Mouse (Mus musculus) G1E (cell line): Measurements from ENCODE around the gene Ccser1. TPM values are rescaled to one million over a fixed set of nuclear protein-coding genes. Genes with fewer than 3 reads are reported as not detected.

Source experiments
- ATAC-seq: 2 replicates; pipeline ENCODE4 v1.8.0; 2016; ENCODE audit warnings: mild to moderate bottlenecking; ENCODE audit not compliant: insufficient number of reproducible peaks, poor library complexity, low FRiP score, severe bottlenecking; ENCODE audit errors: extremely low read depth
- DNase-seq: peaks from one replicate; pipeline ENCODE4 v3.0.0; 2012; ENCODE audit warnings: low spot score
- H3K27me3 ChIP-seq: 2 replicates; pipeline ENCODE4 v1.6.1; 2012; ENCODE audit warnings: mild to moderate bottlenecking, low read length, inconsistent platforms; ENCODE audit not compliant: insufficient read depth
- H3K36me3 ChIP-seq: replicated peaks from 2 replicates; pipeline ENCODE3; 2012; ENCODE audit warnings: mild to moderate bottlenecking, inconsistent platforms
- H3K4me1 ChIP-seq: 2 replicates; pipeline ENCODE4 v1.6.1; 2012; ENCODE audit warnings: low read depth, low read length, inconsistent platforms, mixed read lengths; ENCODE audit not compliant: insufficient read depth
- H3K4me3 ChIP-seq: 2 replicates; pipeline ENCODE4 v1.5.1; 2012; ENCODE audit warnings: low read depth, mild to moderate bottlenecking, inconsistent platforms, low read length, moderate library complexity, mixed read lengths
- H3K9me3 ChIP-seq: replicated peaks from 2 replicates; pipeline ENCODE4 v1.6.1; 2012; ENCODE audit warnings: inconsistent platforms
- CTCF ChIP-seq: IDR thresholded peaks from 2 replicates; pipeline ENCODE4 v1.5.1; 2012; ENCODE audit warnings: low read depth, low read length, inconsistent platforms, mixed read lengths
- GATA1 ChIP-seq: IDR thresholded peaks from 2 replicates; pipeline ENCODE4 v1.6.1; 2012; ENCODE audit warnings: borderline replicate concordance, low read length, inconsistent platforms, mixed read lengths
- GATA2 ChIP-seq: IDR thresholded peaks from 2 replicates; pipeline ENCODE4 v1.6.1; 2012; ENCODE audit warnings: low read depth, low read length, inconsistent platforms, borderline replicate concordance
- POLR2AphosphoS5 ChIP-seq: IDR thresholded peaks from 2 replicates; pipeline ENCODE4 v1.6.1; 2012; ENCODE audit warnings: low read depth, low read length, inconsistent platforms; ENCODE audit not compliant: insufficient replicate concordance
- TAL1 ChIP-seq: conservative IDR thresholded peaks from 2 replicates; pipeline ENCODE4 v1.6.1; 2012; ENCODE audit warnings: low read depth, low read length, inconsistent platforms, mixed read lengths
- polyA plus RNA-seq: library from polyadenylated mRNA; stranded (reverse); fragments of >175 nt; gene quantifications from 2 replicates; pipeline ENCODE4 v1.2.3, GENCODE M21; 2012
- total RNA-seq, 2 experiments: library from RNA; stranded (forward) in 1 of 2; stranded (reverse) in 1 of 2; fragments of 200-1000 nt in 1 of 2; fragments of >200 nt in 1 of 2; fragmentation: Nextera tagmentation in 1 of 2; gene quantifications; 2 replicates each; pipeline ENCODE4 v1.2.3; 2014 to 2017

Gene Ccser1
- total and polyA plus RNA-seq, 3 experiments: 0.11 TPM; not detected in 2

DNA sequence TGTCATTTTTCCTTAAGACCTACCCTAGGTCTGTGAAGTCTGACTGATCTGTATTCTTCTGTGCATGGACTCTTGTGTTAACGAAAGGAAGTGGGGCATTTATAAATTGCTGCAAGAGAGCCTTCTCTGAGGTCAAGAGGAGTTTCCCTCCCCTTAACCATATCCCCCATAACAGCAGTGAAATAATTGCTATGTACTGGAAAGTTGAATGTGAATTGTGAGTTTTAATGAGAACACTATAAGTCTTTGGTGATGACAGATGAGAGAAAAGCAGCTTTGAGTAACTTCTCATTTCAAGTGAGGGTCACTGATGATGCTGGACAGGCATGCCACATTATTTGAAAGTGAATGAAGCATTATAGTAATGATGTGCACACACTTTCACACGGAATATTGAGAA, 585.7 kb downstream of the Ccser1 start:
- ATAC-seq (no peak), DNase-seq (no peak)
- Histone ChIP-seq H3K4me1 (no peaks in the 10 kb centered on the region), H3K27me3 (no peaks in the 10 kb centered on the region), H3K9me3 (no peaks in the 10 kb centered on the region), H3K36me3 (no peaks in the 10 kb centered on the region), H3K4me3 (no peak overlapping the region)
- TF ChIP-seq CTCF: no peak

DNA sequence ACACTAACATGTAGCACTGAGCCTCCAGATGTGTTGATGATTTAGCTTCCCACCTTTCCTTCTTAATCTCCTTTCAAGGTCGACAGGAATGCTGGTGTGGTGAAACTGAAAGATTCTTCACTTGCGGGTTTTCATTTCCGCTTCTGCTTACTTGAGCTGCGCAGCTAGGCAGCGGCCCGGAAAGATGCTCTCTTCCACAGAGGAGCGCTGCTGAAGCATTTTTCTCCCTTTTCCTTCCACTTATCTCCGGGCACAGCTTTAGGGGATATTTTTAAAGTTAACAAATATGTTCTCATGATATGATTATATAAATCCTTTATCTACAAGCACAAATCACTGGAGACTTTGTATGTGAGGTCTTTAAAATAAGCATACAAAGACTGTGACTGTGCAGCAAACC, 587.0 kb downstream of the Ccser1 start:
- no peaks in the 10 kb centered on the region for H3K9me3 ChIP-seq
- no peak overlapping the region for H3K4me3 ChIP-seq
- DNase-seq: no peak
- ATAC-seq: no peak
- H3K27me3 ChIP-seq: no peaks in the 10 kb centered on the region
- no peaks in the 10 kb centered on the region for H3K4me1 ChIP-seq
- TF ChIP-seq GATA2 (no peak), POLR2AphosphoS5 (no peak)
- no peaks in the 10 kb centered on the region for H3K36me3 ChIP-seq

DNA sequence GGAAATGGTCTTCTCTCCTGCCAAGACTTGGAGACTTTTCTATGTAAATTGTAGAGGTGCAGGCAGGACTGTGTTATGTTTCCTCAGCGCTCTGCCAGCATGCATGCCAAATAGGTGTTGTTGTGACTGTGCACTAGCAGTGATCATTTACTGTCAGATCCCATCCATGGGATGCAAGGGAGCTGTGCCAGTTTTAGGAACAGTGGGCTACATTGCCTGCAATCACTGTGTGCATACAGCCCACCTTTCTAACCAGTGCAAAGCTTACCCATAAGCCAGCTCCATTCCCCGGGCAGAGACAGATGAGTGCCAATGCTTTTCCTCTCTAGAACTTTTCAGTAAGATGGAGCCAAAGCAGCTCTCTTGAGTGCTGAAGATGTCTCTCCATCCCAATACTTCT, 606.6 kb downstream of the Ccser1 start:
- no peak overlapping the region for H3K4me3 ChIP-seq
- H3K4me1 ChIP-seq: no peaks in the 10 kb centered on the region
- TF ChIP-seq GATA1: no peak
- TF ChIP-seq CTCF: no peak
- no peak for TF ChIP-seq TAL1
- no peak for TF ChIP-seq GATA2
- TF ChIP-seq POLR2AphosphoS5: no peak
- no peak for ATAC-seq
- DNase-seq: no peak
- no peaks in the 10 kb centered on the region for H3K36me3 ChIP-seq
- H3K27me3 ChIP-seq: no peaks in the 10 kb centered on the region
- no peaks in the 10 kb centered on the region for H3K9me3 ChIP-seq

DNA sequence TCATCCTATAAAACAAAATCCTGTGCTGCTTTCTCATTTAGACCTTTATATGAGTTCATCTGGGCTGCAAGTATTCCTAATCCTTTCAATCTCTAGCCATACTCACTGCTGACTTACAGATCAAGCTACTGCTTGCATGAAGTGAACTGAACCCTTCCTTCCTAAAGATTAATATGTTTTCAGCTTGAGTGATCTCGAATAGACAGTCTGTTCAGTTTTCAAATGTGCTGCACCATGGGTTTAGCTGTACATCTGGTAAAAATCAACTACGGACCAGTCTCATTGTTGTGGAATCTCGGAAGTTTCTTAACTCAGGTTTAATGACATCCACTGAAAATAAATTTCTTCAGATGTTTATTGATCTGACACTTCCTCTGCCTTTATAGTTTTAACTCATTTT, 620.8 kb downstream of the Ccser1 start:
- ATAC-seq (no peak), DNase-seq (no peak)
- Histone ChIP-seq H3K36me3 (no peaks in the 10 kb centered on the region), H3K4me3 (no peak overlapping the region), H3K9me3 (no peaks in the 10 kb centered on the region), H3K4me1 (no peaks in the 10 kb centered on the region), H3K27me3 (no peaks in the 10 kb centered on the region)
- TF ChIP-seq POLR2AphosphoS5: no peak
- no peak for TF ChIP-seq GATA2
- no peak for TF ChIP-seq CTCF
- TF ChIP-seq GATA1: no peak
- TF ChIP-seq TAL1: no peak

DNA sequence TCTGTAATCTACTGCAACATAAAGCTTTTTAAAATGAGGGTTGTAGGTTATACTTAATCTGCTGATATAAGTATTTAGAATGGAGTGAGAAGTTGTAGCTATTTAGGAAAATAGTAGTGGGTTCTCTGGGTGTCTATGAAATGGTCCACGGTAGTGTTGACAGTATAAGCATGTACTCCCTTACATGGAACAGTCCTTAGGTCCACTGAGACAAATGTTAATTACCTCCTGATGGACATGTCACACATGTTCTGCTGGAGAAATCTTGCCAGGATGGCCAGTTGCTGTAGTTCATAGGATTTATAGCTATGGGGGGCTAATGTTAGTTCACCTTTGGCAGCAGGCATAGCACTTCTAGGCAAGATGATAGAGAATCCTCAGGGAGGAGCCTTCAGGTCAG, 625.4 kb downstream of the Ccser1 start:
- TF ChIP-seq GATA1: no peak
- no peak for TF ChIP-seq GATA2
- no peak for TF ChIP-seq POLR2AphosphoS5
- no peak for TF ChIP-seq CTCF
- TF ChIP-seq TAL1: no peak
- ATAC-seq: no peak
- DNase-seq: no peak
- Histone ChIP-seq H3K4me1 (no peaks in the 10 kb centered on the region), H3K4me3 (no peak overlapping the region), H3K27me3 (no peaks in the 10 kb centered on the region), H3K36me3 (no peaks in the 10 kb centered on the region), H3K9me3 (no peaks in the 10 kb centered on the region)

DNA sequence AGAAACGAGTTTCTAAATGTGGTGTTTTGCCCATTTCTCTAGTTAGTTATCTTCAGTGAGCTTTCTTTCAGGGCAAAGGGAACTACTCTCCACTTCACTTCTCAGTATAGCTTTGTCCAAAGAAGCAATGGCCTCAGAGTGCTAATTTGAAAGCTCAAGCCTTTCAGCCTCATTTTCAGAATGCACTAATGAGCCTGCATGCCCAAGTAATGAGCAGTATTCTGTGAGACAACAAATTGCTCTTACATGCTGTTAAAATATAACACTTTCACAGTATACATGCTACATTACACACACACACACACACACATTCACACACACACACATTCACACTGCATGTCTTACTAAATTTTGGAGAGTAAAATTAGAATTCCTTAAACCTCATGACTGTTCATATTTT, 637.6 kb downstream of the Ccser1 start:
- H3K9me3 ChIP-seq: no peaks in the 10 kb centered on the region
- H3K4me1 ChIP-seq: no peaks in the 10 kb centered on the region
- H3K36me3 ChIP-seq: no peaks in the 10 kb centered on the region
- H3K4me3 ChIP-seq: no peak overlapping the region
- DNase-seq (no peak), ATAC-seq (no peak)
- TF ChIP-seq TAL1 (no peak), POLR2AphosphoS5 (no peak), CTCF (no peak), GATA2 (no peak), GATA1 (no peak)
- H3K27me3 ChIP-seq: no peaks in the 10 kb centered on the region

DNA sequence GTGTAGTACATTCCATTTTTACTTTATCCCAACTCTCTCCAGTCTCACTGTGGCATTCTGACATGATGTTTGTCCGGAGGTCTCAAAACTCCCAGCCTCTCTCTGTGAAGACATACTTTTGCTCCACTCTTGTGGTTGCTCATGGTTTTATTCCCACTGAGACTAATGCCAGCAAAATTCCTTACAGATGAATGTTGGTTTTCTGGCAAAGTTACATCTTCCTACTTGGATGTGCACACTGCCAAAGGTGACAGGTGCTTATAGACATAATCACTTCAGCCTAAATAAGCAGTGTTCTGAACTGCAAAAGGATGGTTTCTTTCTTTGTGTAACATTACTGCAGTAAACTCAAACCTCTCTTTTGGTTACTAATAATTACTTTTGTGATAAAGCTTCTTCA, 696.2 kb downstream of the Ccser1 start:
- no peak for TF ChIP-seq TAL1
- no peak for TF ChIP-seq GATA2
- no peak for TF ChIP-seq POLR2AphosphoS5
- TF ChIP-seq GATA1: no peak
- TF ChIP-seq CTCF: no peak
- Histone ChIP-seq H3K9me3 (no peaks in the 10 kb centered on the region), H3K4me3 (no peak overlapping the region), H3K27me3 (no peaks in the 10 kb centered on the region), H3K4me1 (no peaks in the 10 kb centered on the region), H3K36me3 (no peaks in the 10 kb centered on the region)
- no peak for ATAC-seq
- DNase-seq: no peak
